Mouse (Mus musculus) G1E (cell line): ENCODE data around the gene Kank3.

ENCODE experiments used
- CTCF ChIP-seq: IDR thresholded peaks from 2 replicates; pipeline ENCODE4 v1.5.1; 2012; ENCODE audit warnings: low read depth, low read length, inconsistent platforms, mixed read lengths
- GATA1 ChIP-seq: IDR thresholded peaks from 2 replicates; pipeline ENCODE4 v1.6.1; 2012; ENCODE audit warnings: borderline replicate concordance, low read length, inconsistent platforms, mixed read lengths

DNA sequence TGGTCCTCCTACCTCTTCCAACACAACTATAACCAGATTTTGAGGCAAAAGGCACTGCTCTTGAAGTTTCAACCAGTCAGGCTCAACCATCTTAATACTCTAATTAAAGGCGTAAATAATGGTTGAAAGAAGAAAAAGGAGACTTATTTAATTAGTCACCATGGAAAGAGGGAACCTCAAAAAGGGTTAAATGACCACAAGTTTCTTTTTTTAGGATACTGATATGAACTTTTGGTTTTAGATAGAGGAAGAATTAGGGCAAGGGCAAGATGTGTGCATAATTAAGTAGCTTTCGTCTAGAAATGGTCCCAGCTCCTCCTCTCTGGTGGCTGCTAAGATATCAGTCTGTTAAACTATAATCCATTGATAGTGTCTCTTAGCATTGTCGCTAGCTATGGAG, 43.9 kb upstream of the Kank3 start:
- TF ChIP-seq CTCF (no peak), GATA1 (no peak)
